Mouse (Mus musculus) C2C12 (cell line): ENCODE measurements around the gene Pip5kl1.

Experiments used
- CEBPB ChIP-seq: IDR thresholded peaks from one replicate; pipeline ENCODE4 v1.6.1; 2011; ENCODE audit warnings: low read depth, mild to moderate bottlenecking, control low read depth, moderate library complexity
- CTCF ChIP-seq: IDR thresholded peaks from one replicate; pipeline ENCODE4 v1.5.1; 2011; ENCODE audit not compliant: control insufficient read depth, insufficient read depth, insufficient read length

GRCm38 (mm10) chr2:32536086-32536633 is 38.4 kb upstream of the Pip5kl1 start:
- TF ChIP-seq CTCF (no peak), CEBPB (no peak)
